Mouse (Mus musculus) G1E (cell line): ENCODE data around the gene Mapk14.

Source experiments
- CTCF ChIP-seq: IDR thresholded peaks from 2 replicates; pipeline ENCODE4 v1.5.1; 2012; ENCODE audit warnings: low read depth, low read length, inconsistent platforms, mixed read lengths
- POLR2AphosphoS5 ChIP-seq: IDR thresholded peaks from 2 replicates; pipeline ENCODE4 v1.6.1; 2012; ENCODE audit warnings: low read depth, low read length, inconsistent platforms; ENCODE audit not compliant: insufficient replicate concordance

- no peak for TF ChIP-seq CTCF
- no peak for TF ChIP-seq POLR2AphosphoS5
These were observed 86.3 kb downstream of the Mapk14 start for GRCm38 (mm10) chr17:28777231-28778005.
